Mouse (Mus musculus): ENCODE measurements around the gene Siglecg. TPM values are rescaled to one million over a fixed set of nuclear protein-coding genes. Genes with fewer than 3 reads are reported as not detected.

Siglecg gene
- total RNA-seq, 4 experiments from 2014 or later, result 0.07 to 0.84 (median 0.13) TPM; not detected in 1

DNA sequence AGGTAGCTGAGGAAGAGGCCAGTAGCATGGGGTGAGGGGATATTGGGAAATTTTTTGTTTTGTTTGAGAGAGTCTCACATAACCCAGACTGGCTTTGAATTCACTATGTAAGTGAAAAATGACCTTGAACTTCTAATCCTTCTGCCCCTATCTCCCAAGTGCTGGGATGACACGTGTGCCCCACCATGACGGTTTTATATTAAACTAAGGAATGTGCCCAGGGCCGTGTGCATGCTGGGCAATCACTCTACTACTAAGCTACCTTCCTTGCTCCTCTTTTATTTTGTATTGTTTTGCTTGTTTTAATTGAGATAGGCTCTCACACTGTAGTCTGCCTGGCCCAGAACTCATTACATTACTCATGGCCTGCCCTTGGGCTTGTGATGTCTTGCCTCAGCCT, 33.1 kb downstream of the Siglecg start:
- DNase-seq (ENCODE audit: low spot score in 2 of 2), result no peak

GRCm38 (mm10) chr7:43442684-43443083, 34.7 kb downstream of the Siglecg start:
- no peak for DNase-seq (ENCODE audit: low spot score in 2 of 2)

- peak; percentile 54 to 59 for DNase-seq (ENCODE audit: low spot score in 2 of 2)
These were observed 35.3 kb downstream of the Siglecg start for GRCm38 (mm10) chr7:43443126-43443916.

DNA sequence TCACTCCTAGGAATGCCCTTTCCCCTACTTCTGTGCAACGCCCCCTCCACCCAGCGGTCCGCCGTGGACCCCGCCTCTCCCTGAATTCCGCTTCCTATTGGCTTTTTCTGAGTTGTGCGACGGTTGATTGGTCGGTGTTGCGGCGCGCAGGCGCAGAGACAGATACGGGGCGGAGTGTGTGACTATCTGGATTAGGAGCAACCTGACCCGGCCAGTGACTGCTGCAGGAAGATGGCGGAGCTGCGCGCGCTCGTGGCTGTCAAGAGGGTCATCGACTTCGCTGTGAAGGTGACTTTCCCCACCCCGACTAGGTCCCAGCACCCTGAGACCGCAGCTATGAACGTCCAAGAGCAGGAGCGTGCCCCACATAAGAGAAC, 35.9 kb downstream of the Siglecg start, which contains the start of the genes Etfb and Gm45233:
Etfb (plus strand) TSS at position 167 of the 377 bp plus-strand sequence.
Gm45233 (plus strand) TSS at position 212 of the 377 bp plus-strand sequence.
- peak; percentile 88 to 95 for DNase-seq (ENCODE audit: low spot score in 2 of 2)

DNA sequence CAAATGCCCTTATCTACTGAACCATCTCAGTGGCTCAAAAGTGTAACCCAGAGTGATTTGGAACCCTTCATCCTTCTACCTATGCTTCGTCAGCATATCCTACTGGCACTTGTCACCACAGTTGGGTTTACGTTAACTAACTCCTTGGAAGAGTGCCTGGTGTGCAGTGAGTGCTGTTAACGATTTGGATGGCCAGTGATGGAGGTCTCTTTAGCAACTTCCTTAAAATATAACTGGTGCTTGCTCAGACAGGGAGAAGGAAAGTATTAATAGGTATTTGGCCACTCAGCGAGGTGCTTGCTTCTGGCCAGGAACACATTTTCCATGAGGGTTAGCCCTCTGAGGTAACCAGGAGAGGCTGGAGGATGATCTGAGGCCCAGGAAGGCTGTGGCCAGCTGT, 39.8 kb downstream of the Siglecg start:
- DNase-seq (ENCODE audit: low spot score in 2 of 2), result no peak

DNA sequence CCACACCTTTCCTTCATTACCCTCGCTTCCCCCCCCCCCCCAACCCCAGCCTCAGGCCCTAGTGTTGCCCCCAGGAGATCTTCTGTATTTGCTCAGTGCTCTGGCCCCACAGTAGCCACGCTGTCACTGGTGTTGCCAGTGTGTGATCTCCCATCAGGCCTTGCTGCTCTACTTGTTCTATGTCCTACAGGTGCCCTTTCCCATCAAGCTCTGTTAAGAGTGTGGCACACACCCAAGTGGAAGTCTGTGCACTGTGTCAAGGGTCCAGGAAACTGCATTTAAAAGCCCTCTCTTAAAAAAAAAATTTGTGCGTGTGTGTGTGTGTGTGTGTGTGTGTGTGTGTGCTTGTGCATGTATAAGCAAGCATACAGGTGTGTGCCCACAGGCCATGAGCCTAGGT, 40.2 kb downstream of the Siglecg start:
- DNase-seq (ENCODE audit: low spot score in 2 of 2), result no peak

DNA sequence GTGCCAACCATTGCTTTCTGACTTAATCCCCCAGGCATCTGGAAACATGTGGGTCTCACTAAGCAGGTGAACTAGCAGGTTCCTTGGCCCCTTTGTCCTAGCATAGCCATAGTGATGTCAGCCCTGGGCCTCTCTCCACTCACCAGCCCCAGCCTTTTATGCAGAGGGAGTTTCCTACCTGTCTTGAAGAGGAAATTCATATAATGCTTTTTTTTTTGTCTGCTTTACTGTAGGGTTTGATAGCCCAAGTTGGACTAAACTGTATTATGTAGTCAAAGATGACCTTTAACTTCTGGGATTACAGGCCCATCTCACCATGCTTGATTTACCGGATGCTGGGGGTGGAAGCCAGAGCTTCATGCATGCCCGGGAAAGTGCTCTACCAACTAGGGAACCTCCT, 41.8 kb downstream of the Siglecg start:
- DNase-seq (ENCODE audit: low spot score in 2 of 2), result no peak

DNA sequence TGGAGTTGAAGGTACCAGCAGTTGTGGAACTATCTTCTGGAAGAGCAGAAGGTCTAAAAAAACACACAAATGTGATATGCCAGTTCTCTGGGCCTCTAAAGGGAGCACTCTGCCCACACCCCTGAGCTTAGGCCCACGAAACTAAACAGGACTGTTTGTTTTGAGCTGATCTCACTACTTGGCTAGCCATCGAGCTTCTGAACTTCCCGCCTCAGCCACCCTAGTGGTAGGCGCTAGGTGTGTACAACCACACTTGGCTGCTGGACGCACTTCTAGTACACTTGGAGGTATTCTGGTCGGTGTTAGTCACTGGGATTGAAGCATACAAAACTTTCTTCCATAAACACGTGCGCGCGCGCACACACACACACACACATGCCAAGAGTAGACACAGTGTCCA, 43.7 kb downstream of the Siglecg start:
- no peak for DNase-seq (ENCODE audit: low spot score in 2 of 2)

GRCm38 (mm10) chr7:43452609-43453008, 44.6 kb downstream of the Siglecg start:
- no peak for DNase-seq (ENCODE audit: low spot score in 2 of 2)

DNA sequence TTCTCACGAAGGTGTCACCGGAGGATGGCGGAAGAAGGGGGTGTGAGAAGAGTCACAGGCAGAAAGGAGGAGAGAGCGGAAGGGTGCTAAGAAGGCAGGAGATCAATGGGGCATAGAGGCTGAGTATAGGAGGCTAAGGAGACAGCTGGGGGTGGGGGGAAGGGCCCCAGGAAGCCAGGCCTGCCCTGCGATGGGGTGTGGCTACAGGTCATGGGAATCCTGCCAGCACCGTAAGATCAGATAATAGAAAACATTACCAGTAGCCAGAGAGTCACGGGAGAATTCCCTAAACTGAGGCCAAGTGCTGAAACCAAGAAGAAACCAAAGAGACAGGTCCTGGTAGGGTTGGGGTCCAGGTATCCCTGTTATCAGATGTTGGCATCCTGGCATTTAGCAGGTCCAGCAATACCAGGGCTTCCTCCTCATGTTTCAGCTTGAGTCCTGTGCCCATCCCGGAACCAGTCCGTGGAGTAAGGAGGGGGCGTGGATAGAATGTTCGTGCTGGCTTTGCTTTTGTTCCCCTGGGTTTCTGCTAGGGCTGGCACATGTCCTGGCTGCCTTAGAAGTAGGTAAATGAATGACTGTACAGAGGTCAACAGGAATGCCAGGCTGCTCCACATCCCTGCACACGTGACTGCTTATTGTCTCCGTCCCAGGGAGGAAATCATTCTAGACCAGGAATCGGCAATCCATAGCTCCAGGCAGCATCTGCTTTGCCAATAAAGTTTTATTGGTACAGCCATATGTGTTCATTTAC, 45.8 kb downstream of the Siglecg start:
- no peak for DNase-seq (ENCODE audit: low spot score in 2 of 2)

DNA sequence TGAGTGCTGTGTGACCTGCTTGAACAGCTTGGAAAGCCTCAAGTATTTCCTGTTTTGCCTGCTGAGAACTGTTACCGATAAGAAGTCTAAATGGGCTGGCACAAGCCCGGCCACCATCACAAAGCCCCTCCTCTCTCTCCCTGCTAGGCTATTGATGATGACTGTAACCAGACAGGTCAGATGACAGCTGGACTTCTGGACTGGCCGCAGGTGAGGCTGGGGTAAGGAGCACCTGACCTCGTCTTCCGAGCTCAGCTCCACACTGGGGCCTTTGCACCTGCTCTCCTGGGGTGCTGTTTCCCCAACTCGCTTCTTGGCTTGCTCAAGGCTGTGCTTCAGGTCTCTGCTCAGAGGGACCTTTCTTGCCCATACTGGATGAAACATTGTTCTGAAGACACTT, 46.4 kb downstream of the Siglecg start:
- no peak for DNase-seq (ENCODE audit: low spot score in 2 of 2)

GRCm38 (mm10) chr7:43462851-43463250, 54.8 kb downstream of the Siglecg start, which contains the start of gene Vsig10l:
Gene Vsig10l, plus strand, starts transcription at chr7:43463151.
- no peak for DNase-seq (ENCODE audit: low spot score in 2 of 2)

GRCm38 (mm10) chr7:43463976-43464375, 56.0 kb downstream of the Siglecg start:
- DNase-seq (ENCODE audit: low spot score in 2 of 2), result no peak

DNA sequence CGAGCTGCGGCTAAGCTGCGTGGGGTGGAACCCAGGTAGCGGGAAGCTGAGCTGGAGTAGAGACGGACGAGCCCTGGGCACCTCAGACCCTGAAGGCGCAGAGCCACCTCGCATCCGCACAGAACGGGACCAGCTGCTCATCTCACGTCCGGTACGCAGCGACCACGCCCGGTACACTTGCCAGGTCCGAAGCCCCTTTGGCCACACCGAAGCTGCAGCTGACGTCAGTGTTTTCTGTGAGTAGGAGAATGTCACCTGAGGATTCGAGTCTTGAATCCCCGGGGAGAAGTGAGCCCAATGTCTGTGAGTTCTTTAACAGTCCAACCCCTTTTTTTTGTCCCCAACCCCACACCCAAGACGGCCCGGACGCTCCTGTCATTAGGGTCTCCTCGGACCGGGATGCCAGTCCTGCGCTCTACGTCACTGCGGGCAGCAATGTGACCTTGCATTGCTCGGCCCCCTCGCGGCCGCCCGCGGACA, 56.9 kb downstream of the Siglecg start:
- no peak for DNase-seq (ENCODE audit: low spot score in 2 of 2)

- DNase-seq (ENCODE audit: low spot score in 2 of 2), result peak in 1 of 2 experiments; percentile 78
These were observed 57.5 kb downstream of the Siglecg start for GRCm38 (mm10) chr7:43465344-43466098.

- peak; percentile 56 to 61 for DNase-seq (ENCODE audit: low spot score in 2 of 2)
These were observed 58.2 kb downstream of the Siglecg start for GRCm38 (mm10) chr7:43466099-43466694.

Small RNAs within 50 kb of the gene (microRNA-seq; reads per million reads assigned to microRNA genes)
- gene Mir7051, result 0.44 to 1.1 reads per million in 2 experiments

Other genes with a start within 250 kb of the Siglecg start
- 10 to 100 TPM; 17.8 to 22.0 (median 20.3) TPM for gene Zfp715, start 94.9 kb upstream of the Siglecg start, total RNA-seq (2022)
- 1 to 10 TPM in 2 of 4 experiments, under 1 TPM in 2; 0.46 to 2.1 (median 1.4) TPM for gene Siglecf, start 56.9 kb upstream of the Siglecg start, total RNA-seq (2022)
- gene Lim2, start 19.5 kb downstream of the Siglecg start, total RNA-seq (2022), result not detected
- gene Nkg7, start 28.9 kb downstream of the Siglecg start, total RNA-seq (2022), result not detected
- gene Cldnd2, start 32.6 kb downstream of the Siglecg start, total RNA-seq (2022), result not detected
- gene Etfb, start 35.9 kb downstream of the Siglecg start, total RNA-seq (2022), result 10 to 100 TPM; 52.0 to 61.0 (median 58.8) TPM
- gene Gm45233, start 35.9 kb downstream of the Siglecg start, total RNA-seq (2022), result 1 to 10 TPM in 1 of 4 experiments, under 1 TPM in 1, not detected in 2; 0.64 to 2.2 TPM
- 1 to 10 TPM; 1.4 to 2.3 (median 2.0) TPM for gene Vsig10l, start 54.9 kb downstream of the Siglecg start, total RNA-seq (2022)
- 10 to 100 TPM; 24.9 to 27.1 (median 25.8) TPM for gene Iglon5, start 81.9 kb downstream of the Siglecg start, total RNA-seq (2022)
- gene 4931406B18Rik, start 97.7 kb downstream of the Siglecg start, total RNA-seq (2022), result not detected
- gene Cd33, start 136.2 kb downstream of the Siglecg start, total RNA-seq (2022), result 10 to 100 TPM in 1 of 4 experiments, 1 to 10 TPM in 3; 5.0 to 11.8 (median 7.3) TPM
- 1 to 10 TPM; 3.8 to 6.1 (median 4.7) TPM for gene Zfp658, start 154.1 kb downstream of the Siglecg start, total RNA-seq (2022)
- gene Zfp719, start 171.4 kb downstream of the Siglecg start, total RNA-seq (2022), result 10 to 100 TPM; 17.8 to 18.8 (median 18.2) TPM
- gene Zfp819, start 199.0 kb downstream of the Siglecg start, total RNA-seq (2022), result under 1 TPM; 0.26 to 0.35 (median 0.29) TPM
- not detected for gene Ceacam18, start 226.5 kb downstream of the Siglecg start, total RNA-seq (2022)